Mouse (Mus musculus): ENCODE measurements around the gene Gimap9. TPM values are rescaled to one million over a fixed set of nuclear protein-coding genes. Genes with fewer than 3 reads are reported as not detected.
A peak's percentile ranks its signal among the peaks of the same experiment; 100 is the strongest.

Gimap9 gene
- total RNA-seq (2017) = 104 to 288 TPM (median 141 TPM) in 3 replicates

DNA sequence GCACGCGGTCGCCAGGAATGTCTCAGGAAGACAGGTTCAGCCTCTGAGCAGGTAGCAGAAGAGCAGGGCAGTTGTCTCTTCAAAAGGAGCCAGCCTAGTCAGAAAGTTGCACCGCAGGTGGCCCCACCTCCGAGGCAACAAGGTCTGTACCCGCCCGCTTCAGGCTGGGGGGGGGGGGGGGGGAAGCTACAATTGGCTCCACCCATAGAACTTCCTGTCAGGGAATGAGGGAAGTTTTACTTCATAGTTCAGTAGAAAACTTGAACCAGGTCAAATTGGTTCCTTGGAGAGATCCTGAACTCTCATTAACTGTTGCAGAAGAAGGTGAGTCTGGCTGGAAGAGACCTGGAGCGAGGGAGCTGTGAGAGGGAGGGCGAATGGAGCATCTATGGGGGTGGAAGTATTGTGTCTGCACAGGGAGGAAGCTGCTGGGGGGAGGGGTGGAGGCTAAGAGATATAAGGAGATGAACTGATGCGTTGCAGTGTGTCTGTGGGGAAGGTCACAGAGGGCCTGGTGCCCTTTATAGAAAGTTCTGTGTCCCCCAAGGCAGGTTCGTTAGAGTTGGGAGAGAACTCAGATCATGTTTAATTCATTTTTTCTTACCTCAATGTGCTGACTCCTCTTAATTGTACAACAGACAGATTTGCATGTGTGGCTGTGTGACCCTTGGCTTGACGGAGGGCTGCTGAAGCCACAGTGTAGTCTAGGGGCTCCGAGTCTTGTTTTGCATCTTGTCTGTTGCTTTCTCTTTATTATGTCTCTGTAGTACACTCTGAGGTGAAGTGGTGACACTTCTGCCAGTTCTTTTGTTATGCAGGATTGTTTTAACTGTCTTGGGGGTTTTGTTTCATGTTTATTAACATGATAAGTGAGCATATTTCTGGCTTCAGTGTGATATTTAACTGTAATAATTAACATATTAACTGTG, at the start of gene Gimap9:
Gene Gimap9, plus strand, starts transcription at position 199 of the 929 bp plus-strand sequence.
- ATAC-seq (replicated peaks; ENCODE audit: insufficient number of reproducible peaks, low FRiP score, low TSS enrichment, poor library complexity, severe bottlenecking) = peak; percentile 51

DNA sequence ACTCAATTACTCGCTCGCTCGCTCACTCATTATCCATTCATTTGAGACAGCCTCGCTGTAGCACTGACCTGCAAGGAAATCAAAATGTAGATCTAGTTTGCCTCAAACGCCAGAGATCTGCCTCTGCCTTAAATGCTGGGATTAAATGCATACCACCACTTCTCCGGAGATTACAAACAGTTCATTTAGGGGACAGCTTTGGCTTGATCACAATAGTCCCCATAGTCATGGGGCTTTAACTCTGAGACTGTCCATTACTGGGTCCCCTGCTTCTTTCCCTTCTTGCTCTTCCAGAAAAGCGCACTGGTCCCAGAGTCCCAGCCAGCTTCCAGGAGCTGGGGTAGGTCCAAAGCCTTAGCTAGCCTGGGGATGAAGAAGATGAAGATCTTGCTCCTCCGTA, 49.5 kb upstream of the Gimap9 start, which contains the start of gene AI854703:
Gene AI854703, plus strand, starts transcription at position 301 of the 400 bp plus-strand sequence.
- ATAC-seq (replicated peaks; ENCODE audit: insufficient number of reproducible peaks, low FRiP score, low TSS enrichment, poor library complexity, severe bottlenecking) = no peak

DNA sequence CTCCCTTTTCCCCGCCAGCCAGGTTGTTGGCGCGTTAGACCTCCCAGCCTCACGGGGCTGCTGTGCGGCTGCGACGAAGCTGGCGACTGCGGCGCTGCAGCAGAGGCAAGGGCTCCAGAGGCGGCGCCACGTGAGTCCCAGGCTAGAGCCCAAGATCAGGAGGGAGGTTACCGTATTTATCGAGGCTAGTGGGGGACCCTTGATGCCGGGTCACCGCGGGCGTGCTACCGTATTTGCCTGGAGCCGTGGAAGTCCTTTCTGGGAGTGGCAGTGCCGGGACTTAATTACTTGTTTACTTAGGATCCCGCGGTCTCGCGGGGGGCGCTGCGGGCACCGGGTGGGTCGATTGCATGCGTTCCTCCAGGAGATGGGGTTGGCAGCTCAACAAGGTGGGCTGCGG, 48.9 kb upstream of the Gimap9 start:
- no peak for ATAC-seq (replicated peaks; ENCODE audit: insufficient number of reproducible peaks, low FRiP score, low TSS enrichment, poor library complexity, severe bottlenecking)

DNA sequence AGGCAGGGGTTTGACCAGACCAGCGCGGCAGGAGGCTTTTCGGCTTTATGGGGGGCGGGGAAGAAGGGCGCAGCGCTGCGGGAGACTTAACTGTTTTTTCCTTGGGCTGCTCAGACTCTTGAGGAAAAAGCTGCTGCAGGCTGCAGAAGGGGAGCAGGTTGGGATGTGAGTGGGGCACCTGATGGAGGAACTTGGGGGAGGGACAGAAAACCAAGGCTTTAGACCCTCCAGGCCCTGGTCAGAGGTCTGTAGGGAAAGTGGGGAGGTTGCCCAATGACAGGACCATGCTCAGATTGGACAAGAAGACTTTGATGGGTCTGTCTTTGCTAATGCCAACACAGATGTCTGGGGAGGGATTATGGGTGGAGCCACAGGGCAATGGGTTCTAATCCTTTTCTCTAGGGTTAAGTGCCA, 48.4 kb upstream of the Gimap9 start:
- no peak for ATAC-seq (replicated peaks; ENCODE audit: insufficient number of reproducible peaks, low FRiP score, low TSS enrichment, poor library complexity, severe bottlenecking)

DNA sequence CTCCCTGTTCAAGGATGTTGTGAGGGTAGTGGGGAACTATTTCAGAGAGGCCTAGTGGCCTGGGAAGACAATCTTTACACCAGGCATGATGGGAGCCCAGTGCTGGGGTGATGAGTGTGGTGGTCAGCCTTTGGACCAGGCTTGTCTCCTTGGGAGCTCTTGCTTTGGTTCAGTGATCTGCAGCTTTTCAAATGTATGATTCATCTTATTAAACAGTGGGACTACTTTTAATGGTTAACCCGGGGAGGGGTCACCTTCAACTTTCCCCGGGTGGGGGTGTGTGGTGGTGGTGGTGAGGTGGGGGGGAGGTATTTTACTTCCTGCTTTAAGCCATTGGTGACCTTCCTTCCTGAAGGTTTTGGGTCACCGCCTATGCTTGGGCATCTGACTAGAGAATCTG, 47.6 kb upstream of the Gimap9 start:
- no peak for ATAC-seq (replicated peaks; ENCODE audit: insufficient number of reproducible peaks, low FRiP score, low TSS enrichment, poor library complexity, severe bottlenecking)

DNA sequence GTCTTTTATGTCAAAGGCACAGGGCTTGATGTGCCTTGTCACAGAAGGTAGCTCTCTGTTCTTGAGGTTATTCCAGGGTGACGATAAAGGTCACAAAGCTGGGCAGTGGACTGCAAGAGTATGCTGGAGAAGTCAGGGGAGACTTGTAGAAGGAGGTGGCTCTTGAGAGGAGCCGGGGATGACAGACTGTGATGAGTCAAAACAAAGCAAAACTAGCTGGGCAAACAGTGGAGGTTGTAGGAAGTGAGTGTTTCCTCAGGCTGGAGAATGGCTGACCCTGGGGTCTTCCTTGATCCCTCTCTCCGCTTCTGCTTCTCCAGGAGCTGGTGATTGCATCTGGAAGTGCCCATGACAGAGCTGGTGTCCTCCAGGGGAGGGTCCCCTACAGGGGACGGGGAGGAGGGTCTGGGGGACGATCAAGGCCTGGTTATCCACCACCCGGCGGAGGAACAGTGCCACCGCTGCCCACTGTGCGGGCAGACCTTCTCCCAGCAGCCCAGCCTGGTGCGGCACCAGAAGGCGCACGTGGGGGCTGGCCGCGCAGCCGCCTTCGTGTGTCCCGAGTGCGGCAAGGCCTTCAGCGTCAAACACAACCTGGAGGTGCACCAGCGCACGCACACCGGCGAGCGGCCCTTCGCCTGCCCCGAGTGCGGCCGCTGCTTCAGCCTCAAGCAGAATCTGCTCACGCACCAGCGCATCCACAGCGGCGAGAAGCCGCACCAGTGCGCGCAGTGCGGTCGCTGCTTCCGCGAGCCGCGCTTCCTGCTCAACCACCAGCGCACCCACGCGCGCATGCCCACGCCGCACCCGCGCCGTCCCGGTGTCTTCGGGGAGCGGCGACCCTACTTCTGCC, 46.9 kb upstream of the Gimap9 start:
- ATAC-seq (replicated peaks; ENCODE audit: insufficient number of reproducible peaks, low FRiP score, low TSS enrichment, poor library complexity, severe bottlenecking) = no peak

DNA sequence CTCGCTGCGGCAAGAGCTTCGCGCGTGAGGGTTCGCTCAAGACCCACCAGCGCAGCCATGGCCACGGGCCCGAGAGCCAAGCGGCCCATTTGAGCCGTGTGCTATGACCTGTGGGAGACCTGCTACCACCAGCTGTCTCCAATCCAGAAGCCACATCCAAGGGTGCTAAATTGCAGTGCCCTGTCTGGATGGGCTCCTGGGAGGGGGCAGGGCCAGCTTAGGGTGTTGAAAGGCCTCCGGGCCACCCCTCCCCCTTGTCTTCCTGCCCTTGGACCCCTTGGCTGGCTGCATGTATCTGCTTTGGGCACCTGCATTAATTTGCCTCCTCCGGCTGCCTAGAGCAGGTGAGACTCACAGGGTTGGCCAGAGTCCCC, 46.3 kb upstream of the Gimap9 start:
- ATAC-seq (replicated peaks; ENCODE audit: insufficient number of reproducible peaks, low FRiP score, low TSS enrichment, poor library complexity, severe bottlenecking) = no peak

DNA sequence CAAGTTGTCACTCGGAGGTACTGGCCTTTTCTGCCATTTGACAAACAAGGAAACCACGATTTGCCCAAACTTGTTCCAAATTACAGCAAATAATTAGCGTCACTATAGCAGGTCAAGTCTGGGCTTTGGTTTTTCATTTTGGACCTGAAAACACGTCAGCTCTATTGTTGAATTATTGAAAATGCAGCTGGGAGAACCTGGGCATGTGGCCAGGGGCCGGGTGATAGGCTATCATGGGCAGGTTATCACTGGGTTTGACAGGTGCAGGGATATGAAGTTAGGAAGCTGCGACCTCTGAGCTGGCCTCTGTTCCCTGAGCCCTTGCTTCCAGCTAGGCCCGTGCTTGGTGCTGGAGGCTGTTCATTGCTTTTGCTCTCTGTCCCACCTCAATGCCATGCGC, 45.1 kb upstream of the Gimap9 start:
- ATAC-seq (replicated peaks; ENCODE audit: insufficient number of reproducible peaks, low FRiP score, low TSS enrichment, poor library complexity, severe bottlenecking) = no peak

DNA sequence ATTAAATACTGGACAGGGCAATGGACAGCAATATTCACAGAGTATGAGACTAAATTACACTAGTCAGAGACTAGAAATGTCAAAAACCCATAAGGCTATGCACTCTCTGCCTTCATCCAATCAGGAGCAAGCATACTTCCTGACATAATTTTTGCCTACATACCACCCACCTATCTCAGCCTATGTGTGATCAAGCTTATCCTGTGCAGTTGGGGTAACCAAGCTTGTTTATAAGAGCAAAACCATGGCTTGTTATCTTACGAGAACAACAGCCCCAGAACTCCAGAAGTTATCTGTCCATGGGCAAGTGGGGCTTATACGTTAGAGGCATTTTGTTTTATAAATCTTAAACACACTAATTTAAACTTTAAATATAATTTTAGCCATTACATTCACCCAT, 40.8 kb upstream of the Gimap9 start:
- no peak for ATAC-seq (replicated peaks; ENCODE audit: insufficient number of reproducible peaks, low FRiP score, low TSS enrichment, poor library complexity, severe bottlenecking)

DNA sequence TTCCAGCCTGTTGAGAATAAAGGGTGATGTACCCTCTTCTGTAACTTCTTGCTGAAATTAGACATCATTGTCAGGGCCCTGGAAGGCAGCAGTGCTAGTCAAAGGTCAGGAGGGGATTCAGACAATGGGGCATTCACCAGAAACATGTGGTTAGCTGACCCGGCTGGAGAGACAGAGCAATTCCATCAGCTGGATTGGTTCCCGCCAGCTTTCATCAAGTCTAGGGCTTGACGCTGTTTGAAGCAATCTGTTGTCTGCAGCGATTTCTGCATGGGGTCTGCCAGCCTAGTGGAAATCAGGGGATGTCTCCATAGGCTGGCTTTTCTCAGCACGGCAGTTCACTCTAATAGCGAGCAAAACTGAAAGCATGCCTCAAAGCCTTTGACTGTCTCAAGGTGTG, 39.4 kb upstream of the Gimap9 start:
- ATAC-seq (replicated peaks; ENCODE audit: insufficient number of reproducible peaks, low FRiP score, low TSS enrichment, poor library complexity, severe bottlenecking) = no peak

DNA sequence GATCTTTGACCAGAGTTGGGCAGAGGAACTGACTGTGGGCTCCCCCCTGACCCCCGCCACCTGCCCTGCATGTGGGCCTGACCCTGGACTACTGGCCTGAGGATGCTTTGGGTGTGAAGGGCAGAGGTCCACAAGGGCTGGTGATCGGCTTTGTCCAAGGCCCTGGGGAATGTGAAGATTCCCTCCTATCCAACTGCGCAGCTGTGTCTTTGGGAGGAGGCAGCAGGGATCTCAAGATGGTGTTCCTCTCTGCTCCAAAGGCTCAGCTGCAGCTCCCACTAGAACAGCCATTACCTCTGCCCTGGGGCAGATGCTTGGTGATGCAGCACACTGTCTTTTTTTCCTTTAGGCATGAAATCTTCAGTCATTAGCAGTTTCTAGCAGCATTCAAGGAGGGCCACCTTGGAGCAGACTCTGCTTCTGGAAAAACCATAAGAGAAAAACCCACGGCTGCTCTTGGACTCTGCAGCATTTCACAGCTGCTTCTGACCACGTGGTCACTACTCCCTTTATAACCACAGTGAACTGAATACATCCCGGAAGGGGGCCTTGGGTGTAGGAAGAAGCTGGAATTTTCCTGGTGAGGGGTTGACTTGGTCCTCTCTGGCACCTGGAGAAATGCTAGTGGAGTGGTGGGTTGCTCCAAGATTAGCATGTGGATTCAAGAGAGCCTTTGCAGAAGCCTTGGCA, 38.0 kb upstream of the Gimap9 start:
- ATAC-seq (replicated peaks; ENCODE audit: insufficient number of reproducible peaks, low FRiP score, low TSS enrichment, poor library complexity, severe bottlenecking) = no peak

DNA sequence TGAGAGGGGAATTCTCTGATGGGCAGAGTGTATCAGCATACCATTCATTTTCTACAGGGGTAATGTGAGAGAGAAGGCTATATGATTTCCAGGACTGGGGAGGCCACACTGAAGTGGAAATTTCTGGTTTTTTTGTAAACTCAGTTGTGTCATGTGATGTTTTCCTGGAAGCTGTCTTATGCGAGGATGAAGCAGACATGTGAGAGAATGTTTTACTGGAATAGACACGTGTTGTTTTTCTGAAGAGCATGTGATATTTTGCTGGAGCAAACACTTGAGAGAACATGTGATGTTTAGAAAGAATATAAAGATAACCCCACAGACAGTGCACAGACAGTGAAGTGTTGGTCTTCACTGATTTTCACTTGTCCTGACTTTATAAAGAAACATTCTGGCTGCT, 37.4 kb upstream of the Gimap9 start:
- ATAC-seq (replicated peaks; ENCODE audit: insufficient number of reproducible peaks, low FRiP score, low TSS enrichment, poor library complexity, severe bottlenecking) = no peak

DNA sequence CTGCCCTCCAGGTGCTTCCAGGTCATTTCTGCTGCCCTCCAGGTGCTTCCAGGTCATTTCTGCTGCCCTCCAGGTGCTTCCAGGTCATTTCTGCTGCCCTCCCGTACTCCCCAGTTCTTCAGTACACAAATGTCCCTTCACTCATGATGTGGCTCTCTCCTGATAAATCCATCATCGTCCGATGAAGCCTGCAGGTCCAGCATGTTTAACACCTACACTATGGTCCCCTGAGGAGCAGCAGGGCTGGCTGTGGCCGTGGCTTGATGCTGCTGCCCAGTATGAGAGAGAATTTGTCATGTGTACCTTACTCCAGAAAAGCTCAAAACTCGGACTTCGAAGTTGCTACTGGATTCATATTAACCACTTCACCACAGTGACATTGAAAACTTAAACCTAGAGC, 34.5 kb upstream of the Gimap9 start:
- ATAC-seq (replicated peaks; ENCODE audit: insufficient number of reproducible peaks, low FRiP score, low TSS enrichment, poor library complexity, severe bottlenecking) = no peak

DNA sequence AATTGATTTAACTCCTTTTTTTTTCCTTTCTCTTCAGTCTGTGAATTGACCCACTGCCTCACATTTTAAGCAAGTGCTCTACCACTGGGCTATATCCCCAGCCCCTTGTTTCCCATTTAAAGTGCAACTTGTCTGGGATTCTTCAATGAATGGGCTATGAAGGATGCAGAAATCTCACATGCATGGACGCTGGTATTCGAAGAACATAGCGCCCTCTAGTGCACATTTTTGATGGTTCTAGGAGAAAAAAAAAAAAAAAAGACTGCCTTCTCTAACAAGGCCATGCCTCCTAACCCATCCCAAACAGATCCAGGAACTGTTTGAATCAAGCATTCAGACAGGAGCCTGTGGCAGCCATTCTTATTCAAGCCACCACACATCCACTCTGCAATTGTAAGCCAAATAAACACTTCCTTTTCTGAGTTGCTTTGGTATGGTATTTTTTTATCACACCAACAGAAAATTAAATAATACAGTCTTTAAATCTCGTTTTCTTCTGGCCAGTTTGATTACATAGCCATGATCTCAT, 33.1 kb upstream of the Gimap9 start:
- no peak for ATAC-seq (replicated peaks; ENCODE audit: insufficient number of reproducible peaks, low FRiP score, low TSS enrichment, poor library complexity, severe bottlenecking)

DNA sequence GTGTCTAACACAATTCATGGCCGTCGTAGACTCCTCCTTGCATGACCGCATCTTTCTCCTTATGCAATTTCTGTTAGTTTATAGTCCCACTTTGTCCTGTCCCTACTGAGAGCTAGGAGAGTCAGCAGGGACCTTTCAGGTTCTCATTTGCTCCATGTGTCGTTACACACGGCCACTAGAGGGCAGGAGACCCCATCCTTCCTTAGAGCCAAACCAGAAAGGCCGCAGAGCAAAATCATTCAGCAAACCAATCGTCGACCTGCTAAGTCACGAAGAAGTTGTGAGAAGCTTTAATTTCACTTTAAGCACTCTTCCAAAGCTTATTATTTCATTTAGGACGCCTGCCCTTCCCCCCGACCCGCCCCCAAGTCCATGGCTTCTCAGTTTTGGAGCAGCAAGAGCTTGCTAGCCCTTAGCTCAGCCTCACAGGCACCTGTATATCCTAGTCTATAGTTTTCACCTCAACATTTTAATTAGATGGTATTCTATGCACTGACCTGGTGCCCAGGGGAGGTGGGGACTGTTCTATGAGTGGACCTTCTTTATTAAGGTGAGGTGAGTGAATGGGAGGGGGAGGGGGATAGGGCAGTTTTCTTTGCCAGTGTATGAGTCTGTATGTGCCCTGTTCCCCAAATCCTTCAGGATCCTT, 30.1 kb upstream of the Gimap9 start:
- no peak for ATAC-seq (replicated peaks; ENCODE audit: insufficient number of reproducible peaks, low FRiP score, low TSS enrichment, poor library complexity, severe bottlenecking)

DNA sequence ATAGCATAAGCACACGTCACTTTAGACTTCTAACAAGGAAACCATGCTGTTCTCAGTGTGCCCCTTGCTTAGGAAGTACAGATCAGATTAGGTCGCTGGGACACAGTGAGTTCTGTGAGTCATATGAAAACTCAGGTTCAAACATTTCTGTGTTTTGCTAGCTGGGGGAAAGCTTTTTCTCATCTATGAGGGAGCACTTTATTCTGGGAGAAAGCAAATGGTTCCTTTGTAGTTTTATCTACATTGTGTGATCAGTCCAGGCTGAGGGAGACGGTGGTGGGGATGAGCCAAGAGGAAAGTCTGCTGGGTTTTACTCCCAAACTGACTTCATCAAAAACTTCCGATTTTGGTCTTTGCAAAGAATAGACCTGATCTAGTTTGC, 29.6 kb upstream of the Gimap9 start:
- ATAC-seq (replicated peaks; ENCODE audit: insufficient number of reproducible peaks, low FRiP score, low TSS enrichment, poor library complexity, severe bottlenecking) = no peak

DNA sequence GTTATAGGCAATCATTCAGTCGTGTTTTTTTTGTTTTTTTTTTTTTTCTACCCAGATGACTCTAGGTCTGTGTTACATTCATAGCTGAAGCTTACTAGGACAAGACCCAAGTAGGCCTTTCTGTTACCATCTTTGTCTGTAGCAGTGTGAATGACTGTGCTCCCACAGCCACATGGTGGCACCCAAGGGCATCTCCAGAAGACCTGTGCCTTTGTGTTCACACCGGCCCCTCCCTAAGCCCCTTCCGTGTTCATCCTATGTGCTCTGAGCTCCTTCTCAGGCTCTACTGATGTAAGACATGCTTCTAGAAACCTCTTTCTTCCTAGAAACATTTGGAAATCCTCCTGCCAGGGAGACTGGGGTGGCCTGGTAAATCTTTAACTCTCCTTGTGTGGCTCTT, 28.9 kb upstream of the Gimap9 start, which contains the start of gene Gimap8:
Gene Gimap8, plus strand, starts transcription at position 240 of the 400 bp plus-strand sequence.
- ATAC-seq (replicated peaks; ENCODE audit: insufficient number of reproducible peaks, low FRiP score, low TSS enrichment, poor library complexity, severe bottlenecking) = 0 out of 2 replicates have a peak, but pooled peaks have one; percentile 61

DNA sequence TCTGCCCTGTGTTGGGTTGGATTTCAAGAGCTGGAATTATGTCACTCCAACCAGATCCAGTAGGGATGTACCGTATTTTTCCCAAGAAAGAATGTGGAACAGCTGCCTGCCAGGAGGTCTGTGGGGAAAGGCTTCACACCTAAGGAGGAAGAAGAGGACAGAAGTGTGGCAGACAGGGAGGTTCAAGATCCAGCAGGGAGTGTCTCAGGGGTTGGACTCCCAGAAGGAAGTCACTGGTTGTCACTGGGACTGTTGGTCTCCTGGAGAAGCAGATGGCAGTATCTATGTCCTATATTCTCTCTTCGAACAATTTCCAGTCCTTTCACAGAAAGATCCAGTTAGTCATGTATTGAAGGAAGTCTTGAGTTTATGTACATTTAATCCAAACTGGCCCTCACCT, 28.3 kb upstream of the Gimap9 start:
- ATAC-seq (replicated peaks; ENCODE audit: insufficient number of reproducible peaks, low FRiP score, low TSS enrichment, poor library complexity, severe bottlenecking) = no peak
